Mouse (Mus musculus) right cerebral cortex, postnatal 25 days (tissue): ENCODE measurements around the gene Pomp.
A peak's percentile ranks its signal among the peaks of the same experiment; 100 is the strongest.
"Not testable (repeated sequence)": the region's sequence is repeated elsewhere in the genome, so short reads cannot be mapped to it uniquely, and the experiment has no call there.

Source experiments
- DNase-seq: peaks from one replicate; pipeline ENCODE4 v3.0.0; 2022

The Pomp gene

DNA sequence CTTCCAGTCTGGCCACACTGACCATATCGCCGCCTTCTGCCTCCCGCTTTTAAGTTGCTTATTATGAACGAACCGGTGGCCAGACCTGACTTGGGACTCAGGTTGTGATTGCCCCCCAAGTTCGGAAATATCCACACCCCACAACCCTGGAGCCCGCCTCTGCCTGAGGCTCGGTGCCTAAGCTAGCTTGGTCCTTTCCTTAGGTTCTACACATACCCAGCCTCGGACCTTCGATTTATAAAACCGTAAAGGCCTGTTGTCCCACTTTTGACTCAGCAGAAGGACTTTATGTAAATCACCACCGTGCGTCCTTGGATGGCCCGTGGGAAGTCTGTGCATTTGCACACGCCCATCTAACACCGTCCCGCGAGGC, 199 bp upstream of the Pomp start:
- DNase-seq: no peak

DNA sequence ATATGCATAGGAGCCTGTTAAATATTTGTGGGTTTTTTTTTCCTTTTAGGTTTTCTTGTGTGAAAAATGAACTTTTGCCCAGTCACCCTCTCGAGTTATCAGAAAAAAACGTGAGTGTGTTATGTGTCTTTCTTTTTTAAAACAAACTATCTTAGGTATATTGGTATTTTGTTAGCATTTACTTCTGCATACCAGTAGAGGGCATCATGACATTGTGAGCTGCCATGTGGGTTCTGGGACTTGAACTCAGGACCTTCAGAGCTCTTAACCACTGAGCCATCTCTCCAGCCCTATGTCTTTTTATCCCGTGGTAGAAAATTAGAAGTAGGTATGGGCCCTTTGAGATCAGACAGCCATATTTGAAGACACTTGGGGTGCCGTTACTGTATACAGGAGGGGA, 8.4 kb downstream of the Pomp start:
- DNase-seq: no peak

- DNase-seq: no peak
Observed at GRCm38 (mm10) chr5:147869568-147869967, 9.3 kb downstream of the Pomp start.

GRCm38 (mm10) chr5:147870296-147870695, 10.0 kb downstream of the Pomp start:
- no peak for DNase-seq

GRCm38 (mm10) chr5:147871091-147871820, 11.0 kb downstream of the Pomp start:
- no peak for DNase-seq

DNA sequence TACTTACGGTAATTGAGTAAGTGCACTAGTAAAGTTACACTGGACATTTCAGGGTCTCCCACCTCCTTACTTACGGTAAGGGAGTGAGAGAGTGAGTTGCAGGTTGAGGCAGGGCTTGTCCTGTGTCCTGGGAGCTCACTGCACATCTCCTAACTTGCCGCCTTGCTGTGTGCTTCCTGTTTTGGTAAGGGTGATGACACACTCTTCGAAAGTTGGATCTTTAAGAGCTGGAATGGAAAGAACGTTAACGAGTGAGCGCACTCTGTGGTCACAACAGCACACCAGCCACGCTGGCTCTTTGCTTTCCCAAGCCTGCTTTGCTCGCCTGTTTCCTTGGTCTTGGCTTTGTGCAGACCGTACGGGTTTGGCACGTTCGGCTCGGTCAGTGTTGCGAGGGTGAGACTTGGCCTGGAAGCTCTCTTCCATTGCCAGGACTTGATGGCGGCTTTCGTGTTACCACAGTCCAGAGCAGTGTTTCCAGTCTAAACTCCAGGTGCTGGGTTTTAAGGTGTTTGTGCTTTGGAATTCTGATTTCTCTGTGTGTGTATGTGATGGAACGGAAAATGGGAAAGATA, 14.3 kb downstream of the Pomp start:
- DNase-seq: no peak

GRCm38 (mm10) chr5:147875210-147875609, 14.9 kb downstream of the Pomp start:
- no peak for DNase-seq

GRCm38 (mm10) chr5:147877520-147877919, 17.3 kb downstream of the Pomp start:
- DNase-seq: no peak

- DNase-seq: no peak
Observed at GRCm38 (mm10) chr5:147879971-147880682, 19.9 kb downstream of the Pomp start.

- no peak for DNase-seq
Observed at GRCm38 (mm10) chr5:147883581-147883980, 23.3 kb downstream of the Pomp start.

GRCm38 (mm10) chr5:147888313-147889297, 28.3 kb downstream of the Pomp start:
- no peak for DNase-seq

- DNase-seq: no peak
Observed at GRCm38 (mm10) chr5:147892735-147893134, 32.5 kb downstream of the Pomp start.

GRCm38 (mm10) chr5:147893143-147893542, 32.9 kb downstream of the Pomp start:
- no peak for DNase-seq

DNA sequence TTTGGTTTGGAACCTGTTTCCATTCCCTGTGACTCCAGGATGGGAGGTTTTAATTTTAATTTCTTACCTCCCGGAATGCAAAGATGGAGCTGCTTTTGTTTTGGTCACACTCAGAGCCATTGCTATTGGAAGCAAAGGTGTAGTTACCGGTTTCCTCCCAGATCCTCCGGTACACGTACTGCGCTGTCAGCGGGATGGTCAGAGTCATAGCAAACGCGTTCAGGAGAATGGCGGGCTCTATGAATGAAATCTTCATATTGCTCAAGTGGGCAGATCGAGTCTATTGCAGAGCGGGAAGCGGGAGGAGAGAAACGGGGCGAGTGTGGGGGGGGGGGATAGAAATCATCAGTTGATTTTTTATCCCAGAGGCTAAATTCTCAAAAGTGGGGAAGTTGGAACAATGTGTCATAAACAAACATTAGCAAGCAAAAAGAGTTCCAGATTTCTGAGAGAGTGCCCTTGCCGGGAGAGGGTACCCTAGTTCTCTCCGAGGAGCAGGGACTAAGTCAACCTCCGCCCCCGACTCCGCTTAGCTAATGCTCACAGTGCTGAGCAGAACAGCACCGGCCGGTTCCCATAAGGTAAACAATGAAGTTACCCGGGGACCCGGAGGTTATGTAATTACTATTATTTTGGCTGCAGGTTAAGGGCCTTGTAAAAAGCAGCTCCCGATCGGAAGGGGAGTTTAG, 33.6 kb downstream of the Pomp start:
- DNase-seq: no peak

DNA sequence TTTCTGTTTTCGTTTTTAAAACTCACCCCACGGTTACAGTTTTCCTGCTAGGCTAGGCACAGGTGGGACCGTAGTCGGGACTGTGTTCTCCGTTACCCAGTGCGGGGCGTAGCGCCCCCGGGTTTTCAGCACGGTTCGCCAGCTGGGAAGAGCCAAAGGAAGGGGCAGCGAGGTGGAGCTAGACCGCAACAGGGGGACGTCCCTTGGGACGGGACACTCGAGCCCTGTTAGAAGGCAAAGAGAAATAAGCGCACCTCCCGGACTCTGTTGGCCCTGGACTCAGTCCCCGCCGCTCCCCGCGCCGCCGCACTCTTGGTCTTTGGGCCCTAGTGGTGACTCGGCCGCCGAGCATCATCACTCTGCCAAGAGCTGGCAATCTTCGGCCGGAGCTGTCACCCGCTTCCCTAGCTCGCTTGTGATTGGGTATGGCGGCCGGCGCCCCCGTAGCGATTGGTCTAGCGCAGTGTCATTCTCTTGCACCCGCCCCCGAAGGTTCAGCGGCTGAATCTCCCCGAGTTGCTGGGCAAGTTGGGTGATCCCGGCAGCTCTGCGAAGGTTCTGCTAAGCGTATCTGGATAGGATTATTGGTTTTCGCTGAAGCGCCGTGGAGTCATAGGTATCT, 34.3 kb downstream of the Pomp start, which contains the start of gene Slc46a3:
Slc46a3 (minus strand) TSS at position 361 of the 622 bp plus-strand sequence.
- peak; percentile 91 for DNase-seq

GRCm38 (mm10) chr5:147895436-147896198, 35.4 kb downstream of the Pomp start:
- DNase-seq: no peak

DNA sequence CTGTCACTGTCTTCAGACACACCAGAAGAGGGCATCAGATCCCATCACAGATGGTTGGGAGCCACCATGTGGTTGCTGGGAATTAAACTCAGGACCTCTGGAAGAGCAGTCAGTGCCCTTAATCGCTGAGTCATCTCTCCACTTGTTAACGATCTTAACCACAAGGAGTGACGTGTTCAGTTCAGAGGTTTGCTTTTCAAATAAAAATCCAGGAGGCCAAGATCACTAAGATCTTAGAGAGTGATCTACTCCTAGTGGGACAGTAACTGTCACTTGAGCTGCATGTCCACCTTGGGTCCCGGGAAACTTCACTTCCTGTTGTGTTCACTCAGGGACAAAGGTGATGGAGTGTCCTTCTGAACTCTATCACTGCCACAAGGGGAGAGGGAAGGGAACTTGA, 36.2 kb downstream of the Pomp start:
- not testable (repeated sequence) for DNase-seq

GRCm38 (mm10) chr5:147898254-147898653, 38.0 kb downstream of the Pomp start:
- no peak for DNase-seq

DNA sequence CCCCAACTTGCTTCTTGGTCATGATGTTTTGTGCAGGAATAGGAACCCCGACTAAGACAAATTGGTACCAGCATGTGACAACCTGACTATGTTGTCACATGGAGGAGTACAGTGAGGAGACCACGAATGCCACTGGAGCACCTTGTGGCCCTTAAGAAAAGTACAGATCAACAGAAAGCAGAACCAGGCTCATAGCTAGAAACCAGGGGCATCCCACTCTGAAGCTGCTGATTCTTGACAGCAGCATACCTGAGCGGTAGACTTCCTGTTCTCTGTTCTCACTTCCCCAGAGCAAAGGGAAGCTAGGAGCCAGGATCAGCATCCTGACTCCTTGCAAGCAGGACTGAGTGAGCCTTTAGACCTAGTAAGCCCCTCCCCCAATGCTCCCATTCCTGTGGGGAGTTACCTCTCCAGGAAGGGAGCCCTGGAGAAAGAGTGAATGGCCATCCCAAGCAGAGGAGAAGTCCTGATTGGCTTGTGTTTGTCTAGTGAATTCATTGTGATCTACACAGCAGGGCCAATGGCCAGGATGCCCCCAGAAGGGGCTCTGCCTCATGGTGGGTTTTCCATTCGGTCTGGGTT, 38.8 kb downstream of the Pomp start:
- DNase-seq: no peak

GRCm38 (mm10) chr5:147902008-147902757, 41.9 kb downstream of the Pomp start:
- DNase-seq: no peak
